Mouse (Mus musculus) myocyte (in vitro differentiated cells): ENCODE results near the gene Irak2.

ENCODE experiments used
- E2F4 ChIP-seq: IDR thresholded peaks from one replicate; pipeline ENCODE4 v1.6.1; 2011; ENCODE audit warnings: mild to moderate bottlenecking, control low read depth, moderate library complexity; ENCODE audit not compliant: insufficient read depth
- MAX ChIP-seq: IDR thresholded peaks from one replicate; pipeline ENCODE4 v1.6.1; 2011; ENCODE audit warnings: low read depth, mild to moderate bottlenecking, control low read depth
- MYOG ChIP-seq, 3 experiments: IDR thresholded peaks; one replicate each; pipeline ENCODE4 v1.6.1; 2011; ENCODE audit warnings: control low read depth in 2 of 3, low read depth in 2 of 3, mild to moderate bottlenecking in 2 of 3; ENCODE audit not compliant: insufficient read length in 2 of 3, control insufficient read depth in 1 of 3, insufficient read depth in 1 of 3
- POLR2A ChIP-seq: IDR thresholded peaks from one replicate; pipeline ENCODE4 v1.6.1; 2011; ENCODE audit warnings: low read depth, mild to moderate bottlenecking, control low read depth, moderate library complexity; ENCODE audit not compliant: insufficient read length
- POLR2AphosphoS2 ChIP-seq: IDR thresholded peaks from one replicate; pipeline ENCODE4 v1.6.1; 2011; ENCODE audit warnings: low read depth, control low read depth; ENCODE audit not compliant: insufficient read length
- SRF ChIP-seq: IDR thresholded peaks from one replicate; pipeline ENCODE4 v1.6.1; 2011; ENCODE audit warnings: low read depth; ENCODE audit not compliant: control insufficient read depth, insufficient read length
- TCF3 ChIP-seq: IDR thresholded peaks from one replicate; pipeline ENCODE4 v1.6.1; 2011; ENCODE audit warnings: low read depth, control low read depth; ENCODE audit not compliant: insufficient read length
- USF1 ChIP-seq: IDR thresholded peaks from one replicate; pipeline ENCODE4 v1.6.1; 2011; ENCODE audit warnings: low read depth, mild to moderate bottlenecking, control low read depth, moderate library complexity

- TF ChIP-seq MAX, result no peak
- no peak for TF ChIP-seq POLR2AphosphoS2
- no peak for TF ChIP-seq E2F4
- no peak for TF ChIP-seq SRF
- no peak for TF ChIP-seq TCF3
- no peak for TF ChIP-seq POLR2A
- TF ChIP-seq USF1, result no peak
- TF ChIP-seq MYOG (IDR thresholded peaks at IDR 0.05; ENCODE audit: control insufficient read depth in 1 of 3, insufficient read depth in 1 of 3, insufficient read length in 2 of 3, low read depth in 2 of 3), result no peak
Observed at GRCm38 (mm10) chr6:113656847-113657246, 18.6 kb downstream of the Irak2 start.
